Mouse (Mus musculus) heart, postnatal 0 days (tissue): ENCODE measurements at regions not wholly inside any gene's neighbourhood (a gene's known extent, or its start where the extent isn't known, plus 50 kb on each side); places are given as distances from the start of the nearest gene placed in this dataset.

ENCODE experiments used
- ATAC-seq: fragments of 200-750 bp; cut with Nextera tagmentation; 2 replicates; pipeline ENCODE4 v1.8.0; 2017; ENCODE audit warnings: low read depth, moderate number of reproducible peaks, moderate library complexity; ENCODE audit not compliant: insufficient read depth
- DNase-seq: peaks from one replicate; pipeline ENCODE4 v3.0.0-alpha.2; 2016; ENCODE audit warnings: low spot score
- H3K27ac ChIP-seq: fragments of 300-500 bp; sonication (generic); 2 replicates; pipeline ENCODE4 v1.5.1; 2014; ENCODE audit warnings: low read depth, mild to moderate bottlenecking
- H3K27me3 ChIP-seq: fragments of 300-500 bp; sonication (generic); 2 replicates; pipeline ENCODE4 v1.6.1; 2014; ENCODE audit warnings: low read length, mixed read lengths; ENCODE audit not compliant: control insufficient read depth, insufficient read depth
- H3K36me3 ChIP-seq: fragments of 300-500 bp; sonication (generic); replicated peaks from 2 replicates; pipeline ENCODE4 v1.6.1; 2014; ENCODE audit warnings: low read length, mixed read lengths; ENCODE audit not compliant: control insufficient read depth, insufficient read depth
- H3K4me1 ChIP-seq: fragments of 300-500 bp; sonication (generic); 2 replicates; pipeline ENCODE4 v1.6.1; 2014; ENCODE audit warnings: antibody characterized with exemption; ENCODE audit not compliant: control insufficient read depth, insufficient read depth
- H3K4me2 ChIP-seq: fragments of 300-500 bp; sonication (generic); 2 replicates; pipeline ENCODE4 v1.6.1; 2014; ENCODE audit warnings: low read depth, mild to moderate bottlenecking, low read length, moderate library complexity
- H3K4me3 ChIP-seq: fragments of 300-500 bp; sonication (generic); 2 replicates; pipeline ENCODE4 v1.5.1; 2014; ENCODE audit warnings: low read depth, low read length
- H3K9ac ChIP-seq: fragments of 300-500 bp; sonication (generic); replicated peaks from 2 replicates; pipeline ENCODE4 v1.6.1; 2014; ENCODE audit warnings: low read depth, low read length, mixed read lengths
- H3K9me3 ChIP-seq: fragments of 300-500 bp; sonication (generic); replicated peaks from 2 replicates; pipeline ENCODE4 v1.6.1; 2016; ENCODE audit warnings: low read length; ENCODE audit not compliant: control insufficient read depth
- CTCF ChIP-seq: IDR thresholded peaks from 2 replicates; pipeline ENCODE4 v1.5.1; 2016; ENCODE audit warnings: antibody characterized with exemption, control low read depth, low read depth
- EP300 ChIP-seq: IDR thresholded peaks from 2 replicates; pipeline ENCODE4 v1.6.1; 2016; ENCODE audit warnings: antibody characterized with exemption, low read depth
- WGBS: fragments of 180-500 bp; shearing (Covaris S2); extraction: QIAGEN DNeasy Blood & Tissue Kit; methylation state at CpG from one replicate; pipeline ENCODE4 v1.1.7; 2014; 5-methylcytosine and 5-hydroxymethylcytosine counted together

GRCm38 (mm10) chr17:3248875-3249274, 77.5 kb upstream of the Tiam2 start:
- Histone ChIP-seq H3K9me3 (no peaks in the 10 kb centered on the region), H3K4me2 (no peak overlapping the region), H3K4me3 (no peak overlapping the region), H3K27me3 (no peaks in the 10 kb centered on the region), H3K36me3 (no peaks in the 10 kb centered on the region), H3K4me1 (peaks cover 18% of the 10 kb centered on the region), H3K27ac (no peak overlapping the region), H3K9ac (no peak overlapping the region)
- TF ChIP-seq EP300 (no peak), CTCF (no peak)
- 36% methylated on average over 6 of the region's 6 CpGs for WGBS
- DNase-seq: no peak
- ATAC-seq: no peak

- 47% methylated on average over 7 of the region's 7 CpGs for WGBS
- H3K27me3 ChIP-seq: no peaks in the 10 kb centered on the region
- no peak overlapping the region for H3K9ac ChIP-seq
- H3K36me3 ChIP-seq: no peaks in the 10 kb centered on the region
- H3K9me3 ChIP-seq: no peaks in the 10 kb centered on the region
- no peak overlapping the region for H3K4me2 ChIP-seq
- DNase-seq (no peak), ATAC-seq (no peak)
- TF ChIP-seq EP300 (no peak), CTCF (no peak)
- peaks cover 18% of the 10 kb centered on the region for H3K4me1 ChIP-seq
- no peak overlapping the region for H3K27ac ChIP-seq
- H3K4me3 ChIP-seq: no peak overlapping the region
Measured at GRCm38 (mm10) chr17:3249320-3249719, 77.1 kb upstream of the Tiam2 start.

- H3K9ac ChIP-seq: no peak overlapping the region
- H3K4me3 ChIP-seq: no peak overlapping the region
- no peaks in the 10 kb centered on the region; the same call in 1 of the 2 replicates for H3K36me3 ChIP-seq
- no peaks in the 10 kb centered on the region for H3K9me3 ChIP-seq
- TF ChIP-seq CTCF (no peak), EP300 (no peak)
- ATAC-seq (no peak), DNase-seq (no peak)
- WGBS: 95% methylated on average over 4 of the region's 4 CpGs
- H3K4me2 ChIP-seq: no peak overlapping the region
- H3K27ac ChIP-seq: no peak overlapping the region
- H3K27me3 ChIP-seq: no peaks in the 10 kb centered on the region
- peaks cover 13% of the 10 kb centered on the region; the same call in 1 of the 2 replicates for H3K4me1 ChIP-seq
Measured at GRCm38 (mm10) chr17:3251176-3251575, 75.2 kb upstream of the Tiam2 start.

- ATAC-seq: no peak
- Histone ChIP-seq H3K9ac (no peak overlapping the region), H3K4me2 (no peak overlapping the region), H3K36me3 (no peaks in the 10 kb centered on the region; the same call in 1 of the 2 replicates), H3K27ac (no peak overlapping the region), H3K27me3 (no peaks in the 10 kb centered on the region), H3K4me1 (peaks cover 7% of the 10 kb centered on the region; the same call in 1 of the 2 replicates), H3K4me3 (no peak overlapping the region), H3K9me3 (no peaks in the 10 kb centered on the region)
- no peak for DNase-seq
- WGBS: 94% methylated on average over 5 of the region's 5 CpGs
- TF ChIP-seq EP300 (no peak), CTCF (no peak)
Measured at GRCm38 (mm10) chr17:3251966-3252365, 74.4 kb upstream of the Tiam2 start.

- TF ChIP-seq EP300: no peak
- peak; percentile 53 for TF ChIP-seq CTCF
- Histone ChIP-seq H3K9ac (no peak overlapping the region), H3K36me3 (peaks cover 4% of the 10 kb centered on the region), H3K27me3 (no peaks in the 10 kb centered on the region), H3K4me3 (no peak overlapping the region), H3K4me1 (peaks cover 5% of the 10 kb centered on the region; the same call in 1 of the 2 replicates), H3K27ac (no peak overlapping the region), H3K9me3 (no peaks in the 10 kb centered on the region), H3K4me2 (no peak overlapping the region)
- ATAC-seq (no peak; the same call in 1 of the 2 replicates), DNase-seq (peak; percentile 51)
- 86% methylated on average over 10 of the region's 10 CpGs for WGBS
Measured at GRCm38 (mm10) chr17:3253508-3254176, 72.7 kb upstream of the Tiam2 start.

GRCm38 (mm10) chr17:3256765-3257164, 69.6 kb upstream of the Tiam2 start:
- H3K27me3 ChIP-seq: no peaks in the 10 kb centered on the region
- no peaks in the 10 kb centered on the region for H3K4me1 ChIP-seq
- WGBS: 80% methylated on average over 7 of the region's 7 CpGs
- DNase-seq (no peak), ATAC-seq (no peak)
- peaks cover 4% of the 10 kb centered on the region for H3K36me3 ChIP-seq
- TF ChIP-seq CTCF: no peak
- TF ChIP-seq EP300: no peak
- H3K27ac ChIP-seq: no peak overlapping the region
- no peak overlapping the region for H3K4me3 ChIP-seq
- H3K4me2 ChIP-seq: no peak overlapping the region
- H3K9me3 ChIP-seq: no peaks in the 10 kb centered on the region
- H3K9ac ChIP-seq: no peak overlapping the region
